Mouse (Mus musculus) C2C12 (cell line): ENCODE measurements around the gene Gm42791. TPM values are rescaled to one million over a fixed set of nuclear protein-coding genes. Genes with fewer than 3 reads are reported as not detected.
A peak's percentile ranks its signal among the peaks of the same experiment; 100 is the strongest.

Source experiments
- H3K27me3 ChIP-seq: one replicate; pipeline ENCODE4 v1.6.1; 2011; ENCODE audit not compliant: control insufficient read depth, insufficient read depth, insufficient read length
- H3K36me3 ChIP-seq: one replicate; pipeline ENCODE4 v1.6.1; 2011; ENCODE audit not compliant: control insufficient read depth, insufficient read depth
- H3K4me3 ChIP-seq: one replicate; pipeline ENCODE4 v1.5.1; 2011; ENCODE audit warnings: mild to moderate bottlenecking, control low read depth; ENCODE audit not compliant: poor library complexity, insufficient read depth, severe bottlenecking
- H3K79me2 ChIP-seq: one replicate; pipeline ENCODE4 v1.6.1; 2011; ENCODE audit not compliant: control insufficient read depth, insufficient read depth
- H3K79me3 ChIP-seq: one replicate; pipeline ENCODE4 v1.6.1; 2011; ENCODE audit warnings: low read depth, control low read depth
- H3ac ChIP-seq: one replicate; pipeline ENCODE3; 2011; ENCODE audit warnings: low read depth; ENCODE audit not compliant: control insufficient read depth, insufficient read length
- CEBPB ChIP-seq: IDR thresholded peaks from one replicate; pipeline ENCODE4 v1.6.1; 2011; ENCODE audit warnings: low read depth, mild to moderate bottlenecking, control low read depth, moderate library complexity
- CTCF ChIP-seq: IDR thresholded peaks from one replicate; pipeline ENCODE4 v1.5.1; 2011; ENCODE audit not compliant: control insufficient read depth, insufficient read depth, insufficient read length
- FOSL1 ChIP-seq: IDR thresholded peaks from one replicate; pipeline ENCODE4 v1.8.0; 2011; ENCODE audit warnings: mild to moderate bottlenecking, low read length; ENCODE audit not compliant: poor library complexity, insufficient read depth, severe bottlenecking
- MAX ChIP-seq: IDR thresholded peaks from one replicate; pipeline ENCODE4 v1.6.1; 2011; ENCODE audit warnings: mild to moderate bottlenecking, control low read depth
- MYOD1 ChIP-seq: IDR thresholded peaks from one replicate; pipeline ENCODE4 v1.6.1; 2011; ENCODE audit warnings: low read depth; ENCODE audit not compliant: control insufficient read depth, insufficient read length
- MYOG ChIP-seq: IDR thresholded peaks from one replicate; pipeline ENCODE4 v1.6.1; 2011; ENCODE audit not compliant: control insufficient read depth, insufficient read length; ENCODE audit errors: extremely low read depth
- USF1 ChIP-seq: IDR thresholded peaks from one replicate; pipeline ENCODE4 v1.6.1; 2011; ENCODE audit warnings: low read depth, mild to moderate bottlenecking, control low read depth, moderate library complexity
- polyA plus RNA-seq: library from polyadenylated mRNA; unstranded; fragments of >200 nt; fragmentation: generic; extraction: Trizol; gene quantifications from one replicate; pipeline ENCODE4 v1.2.1, GENCODE M21; 2012; ENCODE audit warnings: missing spikeins

Gm42791 gene
- polyA plus RNA-seq, 1 experiment, result not detected

DNA sequence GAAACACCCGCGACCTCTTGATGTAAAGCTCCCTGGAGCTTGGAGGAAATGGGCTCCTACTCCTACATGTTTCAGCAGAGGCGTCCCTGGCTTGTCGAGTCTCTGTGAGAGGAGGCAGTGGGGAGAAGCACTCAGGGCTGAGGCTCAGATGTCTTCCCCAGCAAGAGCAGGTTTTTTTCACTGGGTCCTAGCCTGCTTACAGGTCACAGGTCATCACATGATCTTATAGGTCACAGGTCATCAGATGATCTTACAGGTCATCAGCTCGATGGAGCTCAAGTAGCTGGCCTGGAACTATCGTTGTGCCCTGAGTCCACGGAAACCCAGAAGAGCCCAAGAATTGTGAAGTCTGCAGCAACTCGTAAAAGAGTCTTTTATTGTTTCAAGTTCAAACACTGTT is 61.2 kb downstream of the Gm42791 start:
- TF ChIP-seq MYOD1 (no peak), FOSL1 (no peak), CEBPB (no peak), USF1 (no peak), MYOG (no peak), MAX (no peak), CTCF (no peak)
- H3K79me2 ChIP-seq, result no peaks in the 10 kb centered on the region
- no peak overlapping the region for H3ac ChIP-seq
- H3K27me3 ChIP-seq, result no peaks in the 10 kb centered on the region
- H3K4me3 ChIP-seq, result no peak overlapping the region
- H3K36me3 ChIP-seq, result no peaks in the 10 kb centered on the region
- no peaks in the 10 kb centered on the region for H3K79me3 ChIP-seq

GRCm38 (mm10) chr5:148931301-148931700 is 63.6 kb downstream of the Gm42791 start:
- H3ac ChIP-seq, result no peak overlapping the region

DNA sequence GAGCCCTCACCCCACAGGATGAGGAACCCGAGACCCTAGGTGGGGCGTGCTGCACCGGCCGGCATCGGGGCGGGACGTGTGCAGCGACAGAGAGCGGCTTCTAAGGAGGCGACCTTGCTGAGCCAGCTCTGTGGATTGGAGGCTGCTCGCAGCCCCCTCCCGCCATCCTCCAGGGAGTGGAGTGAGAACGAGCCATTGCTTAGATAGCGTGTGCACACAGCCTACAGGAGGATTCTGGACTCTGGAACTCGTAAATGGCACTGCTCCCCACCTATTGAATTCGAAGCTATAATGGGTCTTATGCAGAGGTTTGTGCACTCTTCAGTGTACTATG is 65.9 kb downstream of the Gm42791 start, which contains the start of gene Katnal1:
Gene Katnal1, minus strand, starts transcription at position 205 of the 334 bp plus-strand sequence.
- Histone ChIP-seq H3K27me3 (no peaks in the 10 kb centered on the region), H3K79me2 (peaks cover 24% of the 10 kb centered on the region), H3K79me3 (no peaks in the 10 kb centered on the region), H3K36me3 (no peaks in the 10 kb centered on the region), H3ac (peak within 1 kb of the TSS; percentile 72), H3K4me3 (peak within 1 kb of the TSS; percentile 52)
- TF ChIP-seq CTCF (no peak), FOSL1 (no peak), MYOG (no peak), MAX (no peak), MYOD1 (no peak), USF1 (no peak), CEBPB (no peak)

More at GRCm38 (mm10) chr5:148931301-148931700, 63.6 kb downstream of the Gm42791 start:
- H3K36me3 ChIP-seq, result no peaks in the 10 kb centered on the region
- H3K79me3 ChIP-seq, result no peaks in the 10 kb centered on the region
- no peak overlapping the region for H3K4me3 ChIP-seq
- peaks cover 18% of the 10 kb centered on the region for H3K79me2 ChIP-seq
- H3K27me3 ChIP-seq, result no peaks in the 10 kb centered on the region
- TF ChIP-seq MAX (no peak), MYOD1 (no peak), CEBPB (no peak), FOSL1 (no peak), MYOG (no peak), CTCF (no peak), USF1 (no peak)

DNA sequence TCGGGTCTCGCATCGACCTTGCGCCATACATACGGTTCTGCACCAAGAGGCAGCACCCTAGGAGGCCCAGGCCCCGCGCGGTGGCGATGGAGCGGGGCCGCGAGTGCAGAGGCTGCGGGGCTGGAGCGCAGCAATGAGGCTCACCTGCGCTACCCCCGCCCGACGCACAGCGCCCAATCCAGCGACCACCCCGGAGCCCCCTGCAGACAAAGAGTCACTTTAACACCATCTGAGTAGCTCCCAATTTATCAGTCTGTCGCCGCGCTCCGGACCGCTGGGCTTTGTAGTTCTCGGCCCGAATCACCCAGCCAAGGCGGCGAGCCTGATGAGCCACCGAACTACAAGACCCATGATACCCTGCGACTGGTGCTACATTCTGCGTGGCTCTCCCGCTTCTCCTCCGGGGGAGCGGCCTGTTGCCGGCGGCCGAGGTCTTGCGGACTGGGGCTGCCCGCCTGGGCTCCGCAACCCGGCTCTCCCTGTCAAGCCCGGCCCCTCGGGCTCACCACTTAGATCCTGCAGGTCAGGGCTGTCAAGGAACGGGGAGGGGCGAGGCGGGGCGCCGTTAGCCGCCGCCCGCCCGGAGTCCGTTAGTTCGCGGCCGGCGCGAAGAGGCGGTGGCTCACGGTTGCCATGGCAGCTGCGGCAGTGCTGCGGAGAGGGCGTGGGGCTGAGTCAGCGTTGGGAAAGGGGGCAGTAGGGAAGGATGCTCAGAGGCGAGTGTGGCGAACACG is 66.4 kb downstream of the Gm42791 start:
- TF ChIP-seq MYOG (no peak), CEBPB (peak; percentile 25), MYOD1 (no peak)
- Histone ChIP-seq H3K27me3 (no peaks in the 10 kb centered on the region), H3K4me3 (peak overlapping the region; percentile 52), H3ac (peak overlapping the region; percentile 72), H3K79me3 (no peaks in the 10 kb centered on the region), H3K36me3 (no peaks in the 10 kb centered on the region), H3K79me2 (peaks cover 24% of the 10 kb centered on the region)

DNA sequence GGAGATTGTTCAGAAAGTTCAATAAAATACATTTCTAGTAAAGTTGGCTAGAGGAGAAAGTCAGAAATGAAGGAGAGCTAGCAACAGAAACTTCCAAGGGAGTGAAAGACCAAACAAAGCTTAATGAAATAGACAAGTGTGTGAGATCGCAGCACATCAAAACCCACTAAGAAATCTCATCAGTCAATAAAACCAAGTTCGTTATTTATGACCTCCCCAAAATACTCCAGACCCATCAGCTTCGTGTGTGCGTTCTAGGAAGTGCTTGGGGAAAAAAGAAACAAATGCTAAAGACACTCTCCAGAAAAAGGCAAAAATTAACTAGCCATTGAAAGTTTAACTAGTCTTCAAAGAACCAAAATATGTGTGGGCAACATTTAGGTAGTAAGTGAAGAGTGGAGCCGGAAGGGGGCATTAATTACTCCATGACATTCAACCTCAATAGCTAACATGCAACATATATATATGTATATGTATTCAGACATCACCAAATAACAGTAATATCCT is 67.2 kb downstream of the Gm42791 start:
- H3K4me3 ChIP-seq, result peak overlapping the region; percentile 52

More for the DNA sequence above, 67.2 kb downstream of the Gm42791 start:
- Histone ChIP-seq H3ac (no peak overlapping the region), H3K79me2 (peaks cover 24% of the 10 kb centered on the region), H3K27me3 (no peaks in the 10 kb centered on the region), H3K79me3 (no peaks in the 10 kb centered on the region), H3K36me3 (no peaks in the 10 kb centered on the region)
- TF ChIP-seq USF1 (no peak), MAX (no peak), CTCF (no peak), CEBPB (no peak), FOSL1 (no peak), MYOD1 (no peak), MYOG (no peak)
